Mouse (Mus musculus) retina, postnatal 1 day (tissue): ENCODE data around the gene Ttyh2.

ENCODE experiments used
- DNase-seq: peaks from one replicate; pipeline ENCODE4 v3.0.0-alpha.2; 2012

Ttyh2 gene

DNA sequence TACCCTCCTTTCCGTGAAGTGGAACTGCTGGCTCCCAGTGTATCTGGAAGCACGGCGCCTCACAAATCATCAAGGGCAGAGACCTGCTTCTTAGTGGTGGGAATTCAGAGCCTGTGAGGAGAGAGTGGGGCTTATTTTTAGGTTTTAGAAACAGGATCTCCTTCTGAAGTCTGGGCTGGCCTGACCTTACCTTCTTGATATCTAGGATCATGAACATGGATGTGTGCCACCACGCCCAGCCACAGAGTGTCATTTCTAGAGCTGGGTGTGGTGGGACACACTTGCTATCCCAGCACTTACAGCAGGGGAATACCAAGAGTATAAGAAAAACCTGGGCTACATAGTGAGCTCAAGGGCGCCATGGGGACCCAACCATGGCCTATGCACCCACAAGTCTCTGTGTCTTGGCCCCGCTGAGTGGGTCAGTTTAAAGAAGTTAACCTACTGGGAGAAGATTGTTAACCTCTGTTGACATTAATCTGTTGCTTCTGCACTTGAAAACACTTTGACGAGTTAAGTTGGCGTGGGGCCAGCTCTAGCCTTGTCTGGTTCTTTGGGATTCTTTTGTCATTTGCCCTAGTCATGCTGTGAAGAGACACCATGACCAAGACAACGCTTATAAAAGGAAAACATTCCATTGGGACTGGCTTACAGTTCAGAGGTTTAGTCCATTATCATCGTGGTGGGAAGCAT is 7.9 kb downstream of the Ttyh2 start:
- DNase-seq: no peak

DNA sequence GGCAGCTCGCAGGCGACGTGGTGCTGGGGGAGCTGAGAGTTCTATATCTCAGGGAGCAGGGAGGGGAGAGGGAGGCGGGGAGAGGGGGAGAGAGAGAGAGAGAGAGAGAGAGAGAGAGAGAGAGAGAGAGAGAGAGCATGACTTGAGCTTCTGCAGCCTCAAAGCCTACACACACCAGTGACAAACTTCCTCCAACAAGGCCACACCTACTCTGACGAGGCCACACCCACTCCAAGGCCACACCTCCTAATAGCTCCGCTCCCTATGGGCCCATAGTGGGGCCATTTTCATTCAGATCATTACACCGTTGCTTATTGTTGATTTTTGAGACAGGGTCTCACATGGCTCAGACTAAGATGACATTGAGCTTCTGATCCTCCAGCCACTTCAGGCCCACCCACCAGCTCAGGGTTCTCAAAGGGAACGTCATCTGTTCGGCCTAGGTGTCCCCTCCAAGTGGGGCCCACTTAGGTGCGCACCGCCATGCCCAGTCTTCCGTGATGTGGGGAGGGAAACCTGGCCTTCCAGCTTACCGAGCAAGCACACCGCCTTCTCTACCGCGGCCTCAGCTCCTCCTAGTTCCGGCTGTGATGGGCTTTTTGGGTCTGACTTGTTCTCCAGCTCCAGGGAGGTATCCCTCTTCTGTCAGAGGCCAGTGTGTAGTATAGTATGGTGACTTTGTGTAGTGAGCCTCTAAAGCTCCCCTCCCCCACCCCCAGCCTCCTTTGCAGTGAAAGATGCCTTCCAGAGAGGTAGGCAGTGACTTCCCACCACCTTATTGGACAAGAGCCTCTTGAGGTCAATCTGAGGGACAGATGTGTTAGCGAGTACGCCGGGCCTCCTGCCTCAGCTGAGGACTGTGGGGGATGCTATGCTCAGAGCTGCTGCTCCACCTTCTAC is 8.7 kb downstream of the Ttyh2 start:
- peak; percentile 34 for DNase-seq

DNA sequence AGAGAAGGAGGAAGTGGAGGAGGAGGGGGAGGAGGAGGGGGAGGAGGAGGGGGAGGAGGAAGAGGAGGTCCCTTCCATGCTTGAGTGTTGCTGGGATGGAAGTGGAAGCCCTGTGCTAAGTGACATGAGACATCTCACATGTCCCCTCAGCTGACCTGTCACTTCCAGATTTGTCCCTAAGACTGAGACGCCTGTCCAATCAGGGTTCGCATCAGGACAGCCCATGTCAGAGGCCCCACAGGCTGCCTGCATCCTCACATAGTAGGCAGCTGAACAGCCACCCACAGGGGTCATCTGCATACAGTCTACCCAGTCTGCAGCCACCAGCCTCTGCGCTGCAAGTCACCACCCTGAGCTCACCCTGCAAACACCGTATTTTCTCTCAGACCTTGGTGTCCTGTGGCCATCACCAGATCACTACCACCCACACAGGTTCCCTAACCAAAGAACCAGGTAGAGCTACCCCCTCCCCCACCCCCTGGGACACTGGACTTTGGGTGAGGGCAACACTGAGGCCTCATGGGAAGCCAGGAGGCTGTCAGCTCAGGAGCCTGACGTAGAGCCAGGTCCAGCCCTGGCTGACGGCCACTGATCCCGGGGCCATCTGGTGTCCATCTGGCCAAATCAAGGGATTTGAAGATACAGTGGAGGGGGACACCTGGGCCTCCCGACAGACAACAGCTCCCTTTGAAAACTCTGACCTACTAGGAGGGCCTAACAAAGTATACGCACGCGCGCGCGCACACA is 9.6 kb downstream of the Ttyh2 start:
- peak; percentile 92 for DNase-seq

DNA sequence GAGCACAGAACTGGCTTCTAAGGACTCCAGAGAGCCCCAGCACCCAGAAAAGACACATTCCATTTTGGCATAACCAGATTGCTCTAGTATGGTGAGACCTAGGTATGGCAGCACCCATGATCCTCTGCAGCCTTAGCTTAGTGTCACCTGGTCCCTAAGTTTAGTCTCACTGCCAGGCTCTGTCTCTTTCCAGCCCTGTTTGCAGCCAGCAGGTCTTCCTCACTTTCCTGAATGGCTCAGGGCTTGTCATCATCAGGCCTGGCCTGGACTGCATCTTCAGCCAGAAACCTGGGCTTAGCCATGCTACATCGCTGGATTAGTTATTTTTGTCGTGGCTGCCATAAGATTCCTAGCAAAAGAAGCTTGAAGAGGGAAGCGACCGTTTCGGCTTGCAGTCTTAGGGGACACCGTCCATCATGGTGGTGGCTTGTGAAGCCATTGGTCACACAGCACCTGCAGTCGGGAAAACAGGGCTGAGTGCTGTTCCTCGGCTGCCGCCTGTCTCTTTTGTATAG is 10.4 kb downstream of the Ttyh2 start:
- DNase-seq: no peak

DNA sequence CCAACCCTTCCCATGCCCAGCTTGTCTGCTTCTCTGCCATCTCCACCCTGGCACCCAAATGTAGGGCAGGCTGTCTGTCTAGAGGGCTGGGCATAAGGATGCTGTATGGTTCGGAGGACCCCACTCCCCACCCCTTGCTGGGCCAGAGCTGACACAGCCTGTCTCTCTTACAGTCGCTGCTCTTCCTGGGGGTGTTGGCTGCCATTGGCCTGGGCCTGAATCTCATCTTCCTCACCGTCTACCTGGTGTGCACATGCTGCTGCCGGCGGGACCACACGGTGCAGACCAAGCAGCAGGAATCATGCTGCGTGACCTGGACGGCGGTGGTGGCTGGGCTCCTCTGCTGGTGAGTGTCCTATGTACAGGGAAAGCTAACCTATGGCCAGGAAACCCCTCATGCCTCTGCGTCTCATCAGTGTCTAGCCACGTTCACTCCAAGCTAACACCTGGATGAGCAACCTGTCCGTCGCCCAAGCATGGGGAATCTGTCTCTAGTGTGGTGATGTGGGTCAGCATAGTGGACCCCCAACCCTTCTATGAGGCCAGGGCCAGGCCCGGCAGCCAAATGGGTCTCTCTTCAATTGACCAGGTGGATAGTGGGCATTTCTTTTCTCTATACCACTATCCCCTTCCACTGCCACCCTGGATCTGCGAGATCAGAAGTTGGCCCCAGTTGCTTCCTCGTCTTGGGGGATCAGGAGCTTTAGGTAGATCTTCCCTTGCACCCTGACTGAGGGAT is 11.2 kb downstream of the Ttyh2 start:
- DNase-seq: no peak

DNA sequence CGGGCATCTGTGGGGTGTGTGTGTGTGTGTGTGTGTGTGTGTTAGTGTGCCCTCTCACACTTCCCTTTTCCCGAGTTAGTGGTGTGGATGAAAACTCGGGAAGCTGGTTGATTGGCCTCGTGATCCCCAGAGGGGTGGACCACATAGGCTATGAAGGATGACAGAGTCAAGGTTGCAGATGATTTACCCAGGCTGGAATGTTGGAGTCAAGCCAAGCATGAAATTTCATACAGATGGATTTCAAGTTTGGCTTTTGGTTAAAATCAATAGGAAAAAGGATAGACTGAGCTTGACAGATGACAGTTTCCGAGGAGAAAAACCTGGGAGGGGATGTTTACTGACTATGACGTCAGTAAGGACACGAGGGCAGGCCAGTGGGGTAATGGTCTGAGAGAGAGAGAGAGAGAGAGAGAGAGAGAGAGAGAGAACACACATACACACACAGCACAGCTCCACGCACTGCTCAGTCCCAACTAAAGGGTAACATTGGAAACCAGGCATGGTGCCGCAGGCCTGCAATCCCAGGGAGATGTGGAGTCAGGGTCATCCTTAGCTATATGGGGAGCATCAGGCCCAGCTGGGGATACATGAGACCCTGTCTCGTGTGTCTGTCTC is 12.4 kb downstream of the Ttyh2 start:
- DNase-seq: peak; percentile 51

DNA sequence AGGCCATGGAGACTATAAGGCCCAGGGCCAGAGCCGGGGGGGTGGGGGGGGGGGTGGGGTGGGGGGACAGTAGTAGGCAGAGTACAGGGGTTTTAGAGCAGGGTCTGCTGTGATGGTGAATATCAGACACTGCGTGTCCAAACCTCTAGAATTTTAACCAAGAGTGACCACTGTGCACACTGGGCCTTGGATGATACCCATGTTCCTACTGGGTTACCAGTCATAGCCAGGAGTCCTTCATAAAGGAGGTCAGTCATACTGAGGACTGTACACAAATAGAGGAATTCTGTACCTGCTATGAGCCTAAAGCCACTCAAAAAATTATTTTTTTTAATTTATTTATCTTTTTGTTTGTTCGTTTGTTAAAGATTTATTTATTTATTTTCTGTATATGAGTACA is 13.5 kb downstream of the Ttyh2 start:
- DNase-seq: no peak

DNA sequence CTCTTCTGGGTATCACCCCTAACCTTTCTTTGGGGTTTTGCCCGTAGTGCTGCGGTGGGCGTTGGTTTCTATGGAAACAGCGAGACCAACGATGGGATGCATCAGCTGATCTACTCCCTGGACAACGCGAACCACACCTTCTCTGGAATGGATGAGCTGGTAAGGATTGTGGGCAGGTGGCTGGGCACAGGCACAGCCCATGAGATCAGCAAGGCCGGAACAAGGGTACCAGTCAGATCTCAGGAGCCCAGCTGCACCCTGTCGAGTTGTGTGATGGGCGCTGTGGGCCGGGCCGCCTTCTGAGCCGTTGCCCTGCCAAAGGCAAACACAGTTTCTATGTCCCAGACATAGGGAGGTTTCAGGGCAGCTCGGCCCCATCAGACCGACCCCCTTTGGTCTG is 15.0 kb downstream of the Ttyh2 start:
- no peak for DNase-seq

DNA sequence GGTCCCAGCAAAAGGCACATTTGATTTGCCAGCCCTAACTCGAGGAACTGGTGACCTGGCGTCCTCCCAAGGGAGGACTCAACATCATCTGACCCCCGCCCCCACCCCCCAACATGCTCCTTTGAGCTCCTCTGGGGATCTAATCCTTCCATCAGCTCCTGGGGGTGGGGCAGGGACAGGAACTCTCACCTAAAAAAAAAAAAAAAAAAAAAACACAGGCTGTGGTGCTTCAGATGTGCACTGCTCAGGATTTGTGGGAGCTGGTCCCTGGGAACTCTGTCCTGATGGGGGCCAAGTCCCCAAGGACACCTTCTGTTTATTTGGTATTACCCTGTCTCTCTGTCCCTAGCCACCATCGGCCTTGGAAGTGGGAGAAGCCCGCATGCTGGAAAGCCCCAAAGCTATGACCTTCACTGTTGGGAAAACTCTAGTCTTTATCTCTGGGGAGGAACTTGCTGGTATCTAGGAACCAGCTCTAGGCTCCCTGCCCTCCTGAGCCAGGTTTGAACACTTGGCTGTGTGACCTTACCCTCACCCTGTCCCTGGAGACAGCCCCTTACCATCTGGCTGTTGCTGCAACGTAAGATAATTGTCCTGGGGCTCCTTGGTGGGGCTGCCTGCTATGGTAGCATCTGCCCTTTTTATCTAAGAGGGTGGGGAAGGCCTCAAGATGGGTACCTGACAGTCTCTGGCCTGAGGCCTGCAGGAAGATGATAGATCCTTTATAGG is 16.4 kb downstream of the Ttyh2 start:
- no peak for DNase-seq

DNA sequence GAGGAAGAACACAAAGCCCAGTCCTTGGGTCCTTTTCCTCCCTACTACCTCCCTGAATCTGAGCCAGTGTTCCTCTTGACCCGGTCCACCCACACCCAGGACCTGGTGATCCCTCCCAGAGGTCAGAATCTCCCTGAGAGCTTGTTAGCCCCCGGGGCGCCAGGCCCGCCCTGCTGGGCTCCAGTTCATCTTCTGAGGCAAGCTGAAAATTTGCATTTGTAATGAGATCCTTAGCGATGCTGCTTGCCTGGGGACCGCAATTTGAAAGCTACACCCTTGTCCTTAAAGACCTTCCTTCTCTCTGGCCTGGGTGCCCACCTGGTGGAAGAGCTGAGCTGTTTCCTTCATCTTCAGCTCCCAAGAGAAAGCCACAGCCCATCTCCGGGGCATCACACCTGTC is 17.4 kb downstream of the Ttyh2 start:
- no peak for DNase-seq

DNA sequence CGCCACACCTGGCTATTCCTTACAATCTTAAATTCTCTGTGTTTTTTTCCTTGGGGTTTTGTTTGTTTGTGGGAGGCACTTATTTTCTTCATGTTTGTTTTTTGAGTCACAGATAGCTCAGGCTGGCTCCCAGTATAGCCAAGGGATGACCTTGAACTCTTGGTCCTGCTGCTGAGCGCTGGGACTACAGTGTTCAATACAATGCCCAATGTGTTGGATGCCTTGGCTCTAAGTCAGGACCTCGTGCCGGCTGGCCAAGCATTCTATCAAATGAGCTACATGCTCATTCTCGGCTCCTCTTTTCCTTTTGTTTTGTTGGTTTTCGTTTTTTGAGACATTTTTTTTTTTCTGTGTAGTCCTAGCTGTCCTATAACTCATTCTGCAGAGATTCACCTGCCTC is 18.2 kb downstream of the Ttyh2 start:
- no peak for DNase-seq

DNA sequence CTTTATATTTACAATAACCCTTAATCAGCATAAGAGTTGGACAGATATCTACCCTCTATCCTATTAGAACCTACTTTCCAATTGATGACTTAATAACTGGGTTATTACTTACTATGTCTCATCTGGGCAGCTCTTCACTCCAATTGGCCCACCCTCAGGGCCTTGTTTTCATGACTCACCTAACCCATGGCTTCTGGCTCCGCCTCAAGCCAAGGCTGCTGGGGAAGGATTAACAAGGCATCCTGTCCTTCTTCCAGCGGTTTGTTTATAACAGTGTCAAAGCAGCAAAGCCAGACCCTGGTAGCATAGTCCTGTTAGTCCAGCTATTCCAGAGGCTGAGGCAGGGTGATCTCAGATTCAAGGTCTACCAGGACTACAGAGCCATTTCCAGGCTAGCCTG is 19.2 kb downstream of the Ttyh2 start:
- DNase-seq: no peak

DNA sequence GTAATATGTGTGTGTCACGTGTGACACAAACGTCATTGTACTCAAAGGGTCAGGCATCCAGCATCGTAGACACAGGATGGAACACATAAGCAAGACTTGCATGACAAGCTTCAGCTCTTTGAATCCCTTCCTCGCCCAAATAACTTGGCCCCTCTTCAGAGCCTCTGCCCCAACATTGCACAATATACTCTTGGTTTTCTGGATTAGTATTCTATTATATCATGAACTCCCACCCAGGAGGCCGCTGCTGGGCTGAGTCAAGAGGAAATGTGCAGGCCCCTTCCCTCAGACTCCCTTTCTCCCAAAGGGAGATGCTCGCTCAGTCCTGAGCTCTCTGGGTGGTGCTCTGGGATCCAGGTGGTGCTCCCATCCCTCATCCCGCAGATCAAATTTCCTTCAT is 23.3 kb downstream of the Ttyh2 start:
- DNase-seq: no peak

DNA sequence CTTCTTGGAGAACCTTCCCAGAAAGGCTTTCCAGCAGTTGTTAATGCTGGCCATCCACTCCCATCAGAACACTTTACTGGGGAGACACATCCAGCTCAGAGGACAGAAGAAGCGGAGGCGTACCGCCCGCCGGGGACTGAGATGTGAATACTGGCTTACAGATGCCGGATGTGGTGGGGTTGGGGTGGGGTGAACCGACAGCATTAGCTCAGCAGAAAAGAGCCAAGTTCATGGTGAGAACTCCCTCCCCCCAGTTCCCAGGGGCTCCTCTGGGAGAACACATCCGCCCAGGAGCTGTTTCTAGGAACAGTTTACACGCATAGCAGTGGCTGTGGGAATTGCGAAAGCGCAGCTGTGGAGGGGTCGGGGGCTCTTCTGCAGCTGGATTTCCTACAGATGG is 24.3 kb downstream of the Ttyh2 start:
- DNase-seq: no peak

DNA sequence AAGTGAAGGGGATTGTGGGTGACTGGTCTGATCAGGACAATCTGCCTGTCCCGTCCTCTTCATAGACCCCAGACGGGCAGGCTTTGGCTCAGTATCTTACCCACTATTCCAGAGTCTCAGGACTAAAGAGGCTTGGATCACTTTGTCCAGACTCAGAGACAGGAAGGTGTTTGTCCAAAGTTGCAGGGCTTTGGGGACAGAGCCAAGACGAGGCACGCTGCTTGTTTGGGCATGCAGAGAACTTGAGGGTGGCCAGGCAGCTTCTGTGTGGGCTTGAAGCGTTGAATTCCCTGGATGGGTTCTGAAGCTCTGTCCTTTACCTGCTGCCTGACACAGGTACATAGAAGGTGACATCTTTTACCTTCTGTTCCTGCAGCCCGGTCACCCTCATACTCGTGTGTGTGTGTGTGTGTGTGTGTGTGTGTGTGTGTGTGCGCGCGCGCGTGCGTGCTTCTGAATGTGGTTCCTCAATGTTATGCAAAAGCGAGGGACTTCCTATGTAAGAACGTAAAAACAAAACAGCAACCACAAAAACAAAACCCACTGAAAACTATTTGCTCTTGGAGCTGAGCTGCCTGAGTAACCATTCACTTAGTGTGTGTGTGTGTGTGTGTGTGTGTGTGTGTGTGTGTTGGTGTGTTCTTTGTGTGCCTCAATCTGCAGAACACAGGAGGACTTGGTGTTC is 27.2 kb downstream of the Ttyh2 start:
- no peak for DNase-seq

DNA sequence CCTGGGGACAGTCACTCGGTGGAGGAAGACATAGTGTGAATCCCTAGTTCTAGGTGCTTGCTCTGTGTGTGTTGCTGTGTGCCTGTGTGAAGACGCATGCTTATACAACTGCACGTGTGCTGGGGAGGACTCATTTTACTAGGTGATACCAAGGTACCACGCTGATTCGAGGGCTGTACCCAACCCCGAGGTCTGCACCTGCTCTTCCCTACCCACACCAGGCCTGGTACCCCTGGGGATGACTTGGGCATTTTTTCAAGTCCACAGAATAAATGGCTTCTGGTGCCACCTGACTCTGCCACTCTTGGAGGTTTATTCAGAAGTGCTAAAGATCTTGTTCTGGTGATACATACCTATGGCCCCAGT is 27.7 kb downstream of the Ttyh2 start:
- DNase-seq: no peak

DNA sequence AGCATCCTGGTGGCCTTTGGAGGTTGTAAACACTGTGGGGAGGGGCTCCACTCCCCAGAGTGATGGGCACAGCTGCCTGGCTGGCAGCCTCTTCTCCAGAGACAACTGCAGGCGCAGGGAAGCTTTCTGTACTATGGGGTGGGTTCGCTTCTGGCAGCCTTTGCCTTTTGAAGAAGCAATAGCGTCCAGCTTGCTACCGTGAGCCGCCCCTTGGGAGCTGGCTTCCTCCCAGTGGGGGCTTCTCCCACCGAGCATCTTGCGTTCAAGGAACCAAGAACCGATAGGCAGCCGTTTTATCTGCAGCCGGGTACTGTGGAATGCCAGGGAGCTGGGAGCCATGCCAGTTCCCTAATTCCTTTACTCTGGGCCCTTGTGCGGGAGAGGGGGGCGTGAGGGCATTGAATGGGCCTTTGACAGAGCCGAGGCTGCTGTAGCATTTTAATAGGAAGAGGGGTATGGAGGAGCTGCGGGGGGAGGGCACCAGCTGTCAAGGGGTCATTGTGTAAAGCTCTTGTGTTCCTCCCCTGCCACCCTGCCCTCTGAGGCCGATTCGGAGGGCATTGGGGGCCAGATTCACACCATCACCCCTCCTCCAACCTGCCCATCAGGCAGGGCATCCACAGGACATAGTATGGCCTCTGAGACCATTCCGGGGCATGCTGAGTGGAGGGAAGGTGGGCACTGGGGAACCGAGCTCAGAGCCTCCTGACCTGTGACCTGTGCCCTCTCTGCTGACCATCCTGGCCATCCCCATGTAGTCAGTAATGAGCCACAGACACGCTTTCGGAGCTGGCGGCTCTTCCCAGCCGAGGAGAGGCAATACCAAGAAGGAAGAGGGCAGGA is 29.1 kb downstream of the Ttyh2 start:
- peak; percentile 93 for DNase-seq

DNA sequence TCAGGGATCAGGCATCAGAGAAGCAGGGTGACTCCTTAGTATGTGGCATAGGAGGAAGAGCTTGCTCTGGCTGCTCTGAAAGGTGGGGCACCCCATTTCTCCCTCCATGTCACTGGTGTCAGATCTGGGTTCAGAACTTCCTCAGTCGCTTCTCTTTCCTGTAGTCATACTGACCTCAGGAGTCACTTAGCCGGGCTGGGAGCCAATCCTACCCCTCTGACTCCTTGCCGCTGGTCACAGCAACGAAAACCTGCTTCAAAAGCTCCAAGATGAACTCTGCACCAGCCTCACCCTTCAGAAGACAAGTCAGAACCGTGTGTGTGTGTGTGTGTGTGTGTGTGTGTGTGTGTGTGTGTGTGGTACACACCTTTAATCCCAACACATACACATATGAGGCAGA is 31.1 kb downstream of the Ttyh2 start:
- no peak for DNase-seq

DNA sequence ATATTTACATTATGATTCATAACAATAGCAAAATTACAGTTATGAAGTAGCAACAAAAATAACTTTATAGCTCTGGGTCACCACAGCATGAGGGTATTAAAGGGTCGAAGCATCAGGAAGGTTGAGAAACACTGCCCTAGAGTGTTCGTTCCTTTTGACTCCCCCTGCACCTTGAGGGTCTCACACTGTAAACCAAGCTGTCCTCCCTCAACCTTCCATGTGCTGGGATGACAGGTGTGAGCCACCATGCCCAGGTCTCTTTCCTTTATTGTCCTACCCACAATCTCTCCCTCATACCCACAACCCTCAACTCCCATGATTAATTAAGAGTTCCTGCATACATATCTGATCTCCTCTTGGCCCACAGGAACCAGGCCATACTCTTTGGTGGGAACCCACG is 36.2 kb downstream of the Ttyh2 start:
- no peak for DNase-seq

DNA sequence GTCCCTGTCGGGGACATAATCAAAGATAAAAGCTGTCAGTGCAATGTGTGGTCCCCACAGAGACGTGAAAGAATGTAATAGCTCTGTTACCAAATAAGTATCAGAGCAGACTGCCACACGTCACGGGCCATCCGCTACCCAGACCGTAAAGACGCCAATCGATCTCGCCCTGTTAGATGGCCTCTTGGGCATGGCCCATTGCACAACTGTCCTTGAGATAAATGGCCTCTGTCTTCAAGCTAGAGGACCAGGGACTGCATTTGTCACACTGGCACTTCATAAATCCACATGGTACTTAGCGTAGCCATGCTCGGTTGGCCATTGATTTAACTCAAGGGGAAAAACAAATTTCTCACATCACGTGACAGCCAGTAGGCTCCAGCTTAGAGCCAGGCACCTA is 36.6 kb downstream of the Ttyh2 start:
- DNase-seq: no peak
